Mouse (Mus musculus): ENCODE data around the gene Exoc3l2.

- TF ChIP-seq CTCF (IDR thresholded peaks at IDR 0.05; ENCODE audit: low read depth) (no peak), EP300 (IDR thresholded peaks at IDR 0.05; ENCODE audit: low read depth) (no peak)
Measured at GRCm38 (mm10) chr7:19485488-19485887, 22.4 kb downstream of the Exoc3l2 start.
